8 mouse cellular contexts compared by ENCODE assay signal in the genomic region with DNA sequence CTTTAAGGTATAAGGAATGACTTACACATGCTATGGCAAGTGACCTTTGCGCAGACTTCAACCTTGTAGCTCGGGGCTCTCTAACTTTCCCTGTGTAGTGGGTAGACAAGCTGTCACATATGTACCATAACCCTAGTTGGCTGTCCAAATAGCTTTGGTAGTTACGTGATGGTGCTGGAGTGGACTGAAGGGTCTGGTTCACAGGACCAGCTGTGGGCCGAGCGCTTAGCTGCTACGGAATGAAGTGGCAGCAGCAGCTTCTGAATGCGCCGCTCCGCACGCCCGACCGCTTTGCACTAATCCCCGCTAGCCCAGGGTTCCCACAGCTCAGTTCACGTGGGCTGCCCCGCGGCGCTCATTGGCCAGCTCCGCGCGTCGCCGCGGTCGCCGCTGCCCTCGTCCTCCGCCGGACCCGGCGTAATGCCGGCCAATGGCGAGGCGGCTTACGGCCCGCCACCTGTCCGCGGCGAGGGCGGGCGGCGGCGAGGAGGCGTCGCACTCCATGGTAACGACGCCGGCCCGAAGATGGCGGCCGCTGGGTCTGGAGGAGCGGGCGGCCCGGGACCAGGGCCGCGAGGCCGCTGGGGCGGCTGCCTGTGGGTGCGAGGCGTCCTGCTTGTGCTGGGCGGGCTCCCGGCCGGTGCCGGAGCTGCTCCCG. TPM values are rescaled to one million over a fixed set of nuclear protein-coding genes. Genes with fewer than 3 reads are reported as not detected.
DNase-seq lines count a peak whose midpoint lies in the region; ATAC-seq lines count a peak whose summit lies in the region.

A gene (plus strand): TSS at position 498 of the 658 bp plus-strand sequence.

- peaks cover 58% of the 10 kb centered on the region for H3K4me1 ChIP-seq in megakaryocyte, embryonic 14.5 days

- no peaks in the 10 kb centered on the region for H3K9me3 ChIP-seq in megakaryocyte, embryonic 14.5 days

- DNase-seq in ZHBTc4 (ENCODE audit: low read depth, low spot score): peak; percentile 88
- DNase-seq in gastrocnemius, adult 8-10 months (ENCODE audit: low spot score in 2 of 2): peak; percentile 78 to 86
- peak; percentile 66 for DNase-seq in hindlimb bud, embryonic 11.5 days (ENCODE audit: extremely low spot score, low read depth, low spot score)
- DNase-seq in left cerebral cortex, adult 8-10 months (ENCODE audit: low spot score in 2 of 2): peak; percentile 66 to 87
- peak; percentile 94 to 95 for DNase-seq in right cerebral cortex, postnatal 10 days (ENCODE audit: low spot score in 2 of 2)
- DNase-seq in urinary bladder, postnatal 25 days (ENCODE audit: low spot score): peak; percentile 78

- no peaks in the 10 kb centered on the region for H3K27me3 ChIP-seq in megakaryocyte, embryonic 14.5 days (replicated peaks)

- peaks cover 42% of the 10 kb centered on the region for H3K36me3 ChIP-seq in megakaryocyte, embryonic 14.5 days (replicated peaks; ENCODE audit: low read length)

- peak; percentile 86 for ATAC-seq in common myeloid progenitor, adult 5-6 weeks (replicated peaks; ENCODE audit: low read depth, poor library complexity, severe bottlenecking)

- peak within 1 kb of the TSS; percentile 97 for H3K4me3 ChIP-seq in megakaryocyte, embryonic 14.5 days (replicated peaks)

RNA-seq across cellular contexts. Expression of the gene that starts here (rescaled TPM):
- 2.1 and 19.5 TPM in 2 replicates for total RNA-seq in common myeloid progenitor, adult 5-6 weeks (2017)
- total RNA-seq in gastrocnemius, adult 8-10 months (2022): 1 to 10 TPM; 1.2 to 4.1 (median 2.2) TPM
- total RNA-seq in left cerebral cortex, adult 8-10 months (2022): 10 to 100 TPM in 3 of 4 experiments, 1 to 10 TPM in 1; 9.2 to 14.9 (median 11.5) TPM
- 0.02 TPM in 1 of 2 replicates, not detected in the other for polyA plus RNA-seq in megakaryocyte, embryonic 14.5 days (2012; ENCODE audit: insufficient read depth, low replicate concordance)

Comparison
In these comparisons a context has a peak if more than half of its experiments do, and no peak if none do; other contexts are left out.
1. Peak in every context shown above with its lines: DNase-seq, ATAC-seq and H3K4me3 ChIP-seq.